Mouse (Mus musculus): Measurements from ENCODE around the gene Gdf7.
A peak's percentile ranks its signal among the peaks of the same experiment; 100 is the strongest.

The Gdf7 gene

GRCm38 (mm10) chr12:8296154-8296553 lies 5.6 kb downstream of the Gdf7 start:
- DNase-seq: no peak

- DNase-seq: no peak
Measured at GRCm38 (mm10) chr12:8295307-8295913, 6.3 kb downstream of the Gdf7 start.

GRCm38 (mm10) chr12:8291157-8291853 lies 10.4 kb downstream of the Gdf7 start:
- no peak for DNase-seq

GRCm38 (mm10) chr12:8289499-8289898 lies 12.3 kb downstream of the Gdf7 start:
- DNase-seq: no peak

DNA sequence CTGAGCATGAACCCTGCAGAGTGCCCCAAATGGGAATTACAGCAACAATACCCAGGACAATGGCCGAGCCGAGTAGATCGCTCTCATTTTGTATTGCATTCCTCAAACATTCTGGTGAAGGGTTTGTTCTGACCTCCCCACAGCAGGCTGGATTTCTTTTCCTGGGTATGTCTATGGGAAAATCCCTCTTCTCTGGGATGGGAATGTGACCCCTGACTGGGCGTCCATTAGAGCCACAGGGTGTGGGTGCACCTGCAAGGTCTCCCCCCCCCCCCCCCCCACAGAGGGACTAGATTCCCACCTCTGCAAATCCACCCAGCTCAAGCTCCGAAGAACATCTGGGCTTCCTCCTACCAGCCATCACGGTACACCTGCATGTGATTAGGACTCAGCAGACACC lies 12.7 kb downstream of the Gdf7 start:
- DNase-seq: no peak

DNA sequence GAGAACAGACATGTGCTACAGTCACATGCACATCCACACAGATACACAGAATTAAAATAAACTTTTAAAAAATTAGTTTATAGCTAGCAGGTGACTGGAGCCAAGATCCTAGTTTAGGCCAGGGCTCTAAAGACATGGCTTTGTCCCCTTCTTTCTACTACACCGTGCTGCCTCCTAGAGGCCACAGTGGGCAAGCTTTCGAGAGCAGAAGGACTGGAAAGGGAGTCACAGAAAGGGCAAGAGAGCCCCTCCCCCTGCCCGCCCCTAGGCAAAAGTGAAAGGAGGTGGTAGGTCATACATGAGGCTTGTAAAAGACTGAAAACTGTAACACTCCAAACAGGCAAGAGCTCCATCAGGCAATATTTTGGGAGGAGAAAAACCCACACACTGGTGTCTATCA lies 13.8 kb downstream of the Gdf7 start:
- peak; percentile 27 for DNase-seq

GRCm38 (mm10) chr12:8281225-8282017 lies 20.3 kb downstream of the Gdf7 start:
- no peak for DNase-seq

GRCm38 (mm10) chr12:8275424-8275823 lies 26.3 kb downstream of the Gdf7 start:
- no peak for DNase-seq

DNA sequence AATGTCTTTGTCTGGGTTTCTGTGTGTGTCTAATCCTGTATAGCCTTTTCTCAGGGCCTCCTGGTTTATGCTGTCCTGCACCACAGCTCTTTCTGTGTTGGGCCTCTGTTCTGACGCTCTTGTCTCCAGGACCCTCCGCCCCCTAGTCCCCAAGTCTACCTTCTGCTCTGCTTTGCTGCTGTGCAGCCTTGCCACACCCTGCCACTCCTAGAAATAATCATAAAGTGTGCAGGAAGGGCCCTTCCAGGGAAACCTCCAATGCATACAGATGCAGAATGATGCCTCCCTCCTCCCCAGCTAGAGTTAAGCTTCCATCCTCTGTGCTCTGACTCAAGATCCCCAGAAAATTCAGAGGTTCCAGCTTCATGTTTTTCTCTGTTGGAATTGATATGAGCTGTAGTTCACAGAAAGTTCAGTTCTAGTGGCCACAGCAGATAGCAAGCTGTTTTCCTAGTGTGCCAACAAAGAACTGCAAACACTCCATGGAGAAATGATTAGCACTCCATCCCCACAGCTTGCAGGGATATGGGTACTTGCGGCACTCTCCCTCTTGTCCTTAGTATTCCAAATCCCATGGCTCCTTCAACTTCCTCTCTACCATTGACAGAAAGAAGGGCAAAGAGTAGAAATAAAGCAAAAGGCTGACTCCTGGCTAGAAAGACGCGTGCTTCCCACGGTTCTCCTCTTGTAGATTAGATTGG lies 28.1 kb downstream of the Gdf7 start:
- DNase-seq: no peak

DNA sequence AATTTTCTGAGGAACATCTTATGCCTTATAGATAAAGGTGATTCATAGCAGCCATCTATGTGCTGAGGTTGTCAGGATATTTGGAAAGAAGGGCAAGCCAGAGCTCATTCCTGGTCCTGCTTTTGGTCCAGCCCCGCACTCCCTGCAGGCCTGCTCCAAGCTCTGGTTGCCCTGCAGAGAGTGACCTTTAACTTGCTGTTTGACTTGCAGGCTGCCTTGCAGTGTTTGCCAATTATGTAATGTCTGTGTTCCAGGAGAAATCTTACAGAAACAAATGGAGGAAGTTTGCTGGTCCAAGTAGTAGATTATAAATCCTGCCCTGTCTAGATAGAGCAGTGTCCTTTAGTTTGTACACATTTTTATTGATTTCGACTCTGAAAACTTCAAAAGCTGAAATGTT lies 30.3 kb downstream of the Gdf7 start:
- no peak for DNase-seq

GRCm38 (mm10) chr12:8269627-8270026 lies 32.1 kb downstream of the Gdf7 start:
- DNase-seq: no peak

- DNase-seq: no peak
Measured at GRCm38 (mm10) chr12:8266311-8266710, 35.4 kb downstream of the Gdf7 start.

GRCm38 (mm10) chr12:8260297-8260696 lies 41.5 kb downstream of the Gdf7 start:
- DNase-seq: no peak

Measured in thymus, postnatal 14 days (tissue).